Mouse (Mus musculus): ENCODE data around the gene Mbd5.

Gene Mbd5

GRCm38 (mm10) chr2:49354066-49354465, 404.8 kb downstream of the Mbd5 start:
- DNase-seq = no peak

- DNase-seq = no peak
Observed at GRCm38 (mm10) chr2:49355867-49356266, 406.6 kb downstream of the Mbd5 start.

- DNase-seq = no peak
Observed at GRCm38 (mm10) chr2:49358128-49358814, 409.0 kb downstream of the Mbd5 start.

GRCm38 (mm10) chr2:49358839-49359520, 409.7 kb downstream of the Mbd5 start:
- DNase-seq = peak; percentile 57 to 64

- no peak for DNase-seq
Observed at GRCm38 (mm10) chr2:49359706-49360105, 410.4 kb downstream of the Mbd5 start.

GRCm38 (mm10) chr2:49364546-49364945, 415.2 kb downstream of the Mbd5 start:
- no peak for DNase-seq

- DNase-seq = no peak
Observed at GRCm38 (mm10) chr2:49366878-49367545, 417.7 kb downstream of the Mbd5 start.

GRCm38 (mm10) chr2:49367546-49367917, 418.2 kb downstream of the Mbd5 start:
- DNase-seq = no peak

GRCm38 (mm10) chr2:49371632-49372031, 422.3 kb downstream of the Mbd5 start:
- DNase-seq = no peak

GRCm38 (mm10) chr2:49372586-49372985, 423.3 kb downstream of the Mbd5 start:
- no peak for DNase-seq
